Comparison of ENCODE assay signal across 16 mouse cellular contexts in the genomic region with DNA sequence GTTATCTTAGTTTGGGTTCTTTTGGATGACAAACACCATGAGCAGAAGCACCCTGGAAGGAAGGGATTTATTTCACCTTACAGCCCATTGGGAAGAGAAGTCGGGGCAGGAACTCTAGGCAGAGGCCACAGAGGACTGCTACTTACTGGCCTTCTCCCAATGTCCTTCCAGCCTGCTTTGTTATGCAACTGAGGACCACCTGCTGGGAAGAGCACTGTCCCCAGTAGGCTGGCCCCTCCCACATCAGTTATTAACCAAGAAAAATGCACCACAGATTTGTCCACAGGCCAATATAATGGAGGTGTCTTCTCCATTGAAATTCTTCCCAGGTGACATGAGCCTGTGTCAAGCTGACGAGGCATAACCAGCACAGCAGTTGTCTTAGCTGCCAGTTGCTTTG.
"Had no signal": no experiment of that assay in that cellular context is flagged by ENCODE, and none has a peak within 500 bp of the region (broad histone marks: within the 10 kb centered on the region; RNA-seq: fewer than 3 reads in every experiment).

No protein-coding gene starts in this region.

- H3K27ac ChIP-seq: lung, embryonic 15.5 days; macrophage; midbrain, embryonic 13.5 days; midbrain, embryonic 15.5 days; neural tube, embryonic 12.5 days; stomach, embryonic 15.5 days; stomach, postnatal 0 days had no signal

- H3K9me3 ChIP-seq: lung, embryonic 15.5 days; megakaryocyte, embryonic 14.5 days; midbrain, embryonic 13.5 days; midbrain, embryonic 15.5 days; neural tube, embryonic 12.5 days; stomach, embryonic 15.5 days had no signal

- DNase-seq: lung, postnatal 14 days; lung, postnatal 36 days; right cerebral cortex, postnatal 14 days; thymus, adult 2 months; thymus, postnatal 25 days; thymus, postnatal 4 days had no signal

- H3K4me3 ChIP-seq: lung, embryonic 15.5 days; megakaryocyte, embryonic 14.5 days; midbrain, embryonic 13.5 days; midbrain, embryonic 15.5 days; neural tube, embryonic 12.5 days; stomach, embryonic 15.5 days had no signal

- H3K36me3 ChIP-seq: lung, embryonic 15.5 days; midbrain, embryonic 13.5 days; midbrain, embryonic 15.5 days; neural tube, embryonic 12.5 days; stomach, embryonic 15.5 days had no signal

- H3K4me2 ChIP-seq: lung, embryonic 15.5 days; midbrain, embryonic 11.5 days; midbrain, embryonic 13.5 days; midbrain, embryonic 15.5 days; neural tube, embryonic 12.5 days; stomach, embryonic 15.5 days had no signal

- H3K9ac ChIP-seq: lung, embryonic 15.5 days; midbrain, embryonic 13.5 days; midbrain, embryonic 15.5 days; neural tube, embryonic 12.5 days; stomach, embryonic 15.5 days had no signal

- ATAC-seq: lung, postnatal 0 days; midbrain, embryonic 13.5 days; midbrain, embryonic 15.5 days had no signal

- H3K4me1 ChIP-seq: lung, embryonic 15.5 days; megakaryocyte, embryonic 14.5 days; stomach, embryonic 15.5 days had no signal

- H3K27me3 ChIP-seq: lung, embryonic 15.5 days; megakaryocyte, embryonic 14.5 days; midbrain, embryonic 13.5 days; midbrain, embryonic 15.5 days; neural tube, embryonic 12.5 days; stomach, embryonic 15.5 days had no signal
